Mouse (Mus musculus): ENCODE measurements around the gene Fcer1g. TPM values are rescaled to one million over a fixed set of nuclear protein-coding genes. Genes with fewer than 3 reads are reported as not detected.
A peak's percentile ranks its signal among the peaks of the same experiment; 100 is the strongest.

Fcer1g gene
- 23.3 and 23.6 TPM in 2 replicates for polyA plus RNA-seq (2016; fragmentation: Nextera tagmentation; extraction: Ambion mirVana)

GRCm38 (mm10) chr1:171234126-171234525, at the start of gene Fcer1g:
Gene Fcer1g, minus strand, starts transcription at chr1:171234365.
- H3K4me2 ChIP-seq (replicated peaks): no peak within 1 kb of the TSS
- WGBS: 92% methylated on average over 14 of the region's 14 CpGs
- peaks cover 57% of the 10 kb centered on the region for H3K36me3 ChIP-seq
- H3K4me1 ChIP-seq: peaks cover 9% of the 10 kb centered on the region
- H3K4me3 ChIP-seq: no peak within 1 kb of the TSS
- H3K27ac ChIP-seq: no peak within 1 kb of the TSS
- no peak within 1 kb of the TSS for H3K9ac ChIP-seq
- no peak for ATAC-seq (ENCODE audit: insufficient number of reproducible peaks, insufficient read depth, low FRiP score, low TSS enrichment)
- no peaks in the 10 kb centered on the region for H3K9me3 ChIP-seq
- no peaks in the 10 kb centered on the region for H3K27me3 ChIP-seq

- Histone ChIP-seq H3K9ac (no peak overlapping the region), H3K4me3 (no peak overlapping the region), H3K27me3 (no peaks in the 10 kb centered on the region), H3K27ac (no peak overlapping the region), H3K9me3 (no peaks in the 10 kb centered on the region), H3K4me2 (replicated peaks) (no peak overlapping the region), H3K4me1 (peaks cover 34% of the 10 kb centered on the region), H3K36me3 (peaks cover 51% of the 10 kb centered on the region)
- no peak for ATAC-seq (ENCODE audit: insufficient number of reproducible peaks, insufficient read depth, low FRiP score, low TSS enrichment)
- 91% methylated on average over 18 of the region's 18 CpGs for WGBS
These were observed 49.3 kb upstream of the Fcer1g start for GRCm38 (mm10) chr1:171283188-171284160.

- Histone ChIP-seq H3K27ac (peak overlapping the region; percentile 83; the same call in 1 of the 2 replicates), H3K4me2 (replicated peaks) (peak overlapping the region; percentile 64; the same call in 1 of the 2 replicates), H3K9ac (no peak overlapping the region), H3K27me3 (no peaks in the 10 kb centered on the region), H3K4me3 (no peak overlapping the region), H3K4me1 (peaks cover 28% of the 10 kb centered on the region), H3K9me3 (no peaks in the 10 kb centered on the region), H3K36me3 (peaks cover 61% of the 10 kb centered on the region)
- 79% methylated on average over 18 of the region's 18 CpGs for WGBS
- no peak for ATAC-seq (ENCODE audit: insufficient number of reproducible peaks, insufficient read depth, low FRiP score, low TSS enrichment)
These were observed 48.1 kb upstream of the Fcer1g start for GRCm38 (mm10) chr1:171282086-171282805.

- Histone ChIP-seq H3K9ac (peak overlapping the region; percentile 46), H3K4me3 (peak overlapping the region; percentile 69), H3K9me3 (no peaks in the 10 kb centered on the region), H3K4me1 (peaks cover 22% of the 10 kb centered on the region; the same call in 1 of the 2 replicates), H3K27ac (peak overlapping the region; percentile 83), H3K27me3 (no peaks in the 10 kb centered on the region), H3K4me2 (replicated peaks) (peak overlapping the region; percentile 64), H3K36me3 (peaks cover 66% of the 10 kb centered on the region)
- WGBS: 0% methylated on average over 10 of the region's 10 CpGs
- ATAC-seq (ENCODE audit: insufficient number of reproducible peaks, insufficient read depth, low FRiP score, low TSS enrichment): peak; percentile 42
These were observed 47.4 kb upstream of the Fcer1g start for GRCm38 (mm10) chr1:171281528-171281923.

- Histone ChIP-seq H3K9ac (peak within 1 kb of the TSS; percentile 79), H3K9me3 (no peaks in the 10 kb centered on the region), H3K36me3 (peaks cover 66% of the 10 kb centered on the region), H3K4me2 (replicated peaks) (peak within 1 kb of the TSS; percentile 90), H3K4me3 (peak within 1 kb of the TSS; percentile 69), H3K27me3 (no peaks in the 10 kb centered on the region), H3K4me1 (peaks cover 22% of the 10 kb centered on the region; the same call in 1 of the 2 replicates), H3K27ac (peak within 1 kb of the TSS; percentile 83)
- 0% methylated on average over 26 of the region's 26 CpGs for WGBS
- peak; percentile 97 for ATAC-seq (ENCODE audit: insufficient number of reproducible peaks, insufficient read depth, low FRiP score, low TSS enrichment)
These were observed 46.9 kb upstream of the Fcer1g start, which contains the start of gene Ppox for GRCm38 (mm10) chr1:171280916-171281527. Gene Ppox, minus strand, starts transcription at chr1:171281186.

GRCm38 (mm10) chr1:171280250-171280915, 46.2 kb upstream of the Fcer1g start:
- ATAC-seq (ENCODE audit: insufficient number of reproducible peaks, insufficient read depth, low FRiP score, low TSS enrichment): peak; percentile 28; the same call in 1 of the 2 replicates
- H3K4me2 ChIP-seq (replicated peaks): peak overlapping the region; percentile 90
- peak overlapping the region; percentile 79 for H3K9ac ChIP-seq
- peak overlapping the region; percentile 69 for H3K4me3 ChIP-seq
- no peaks in the 10 kb centered on the region for H3K27me3 ChIP-seq
- 2% methylated on average over 25 of the region's 25 CpGs for WGBS
- H3K27ac ChIP-seq: 0 out of 2 replicates have a peak overlapping the region, but pooled peaks have one; percentile 17
- peaks cover 18% of the 10 kb centered on the region; the same call in 1 of the 2 replicates for H3K4me1 ChIP-seq
- H3K36me3 ChIP-seq: peaks cover 66% of the 10 kb centered on the region
- no peaks in the 10 kb centered on the region for H3K9me3 ChIP-seq

GRCm38 (mm10) chr1:171279721-171280120, 45.6 kb upstream of the Fcer1g start:
- Histone ChIP-seq H3K4me1 (peaks cover 16% of the 10 kb centered on the region; the same call in 1 of the 2 replicates), H3K36me3 (peaks cover 66% of the 10 kb centered on the region), H3K4me2 (replicated peaks) (peak overlapping the region; percentile 90), H3K27me3 (no peaks in the 10 kb centered on the region), H3K9me3 (no peaks in the 10 kb centered on the region), H3K4me3 (peak overlapping the region; percentile 69), H3K27ac (no peak overlapping the region), H3K9ac (peak overlapping the region; percentile 79; the same call in 1 of the 2 replicates)
- 58% methylated on average over 5 of the region's 5 CpGs for WGBS
- ATAC-seq (ENCODE audit: insufficient number of reproducible peaks, insufficient read depth, low FRiP score, low TSS enrichment): no peak

- Histone ChIP-seq H3K36me3 (peaks cover 68% of the 10 kb centered on the region), H3K4me2 (replicated peaks) (no peak overlapping the region), H3K9me3 (no peaks in the 10 kb centered on the region), H3K27ac (no peak overlapping the region), H3K4me1 (peaks cover 16% of the 10 kb centered on the region; the same call in 1 of the 2 replicates), H3K9ac (no peak overlapping the region), H3K4me3 (peak overlapping the region; percentile 69; the same call in 1 of the 2 replicates), H3K27me3 (no peaks in the 10 kb centered on the region)
- 81% methylated on average over 14 of the region's 14 CpGs for WGBS
- ATAC-seq (ENCODE audit: insufficient number of reproducible peaks, insufficient read depth, low FRiP score, low TSS enrichment): no peak
These were observed 45.0 kb upstream of the Fcer1g start for GRCm38 (mm10) chr1:171279012-171279705.

- no peak for ATAC-seq (ENCODE audit: insufficient number of reproducible peaks, insufficient read depth, low FRiP score, low TSS enrichment)
- Histone ChIP-seq H3K4me3 (no peak overlapping the region), H3K4me2 (replicated peaks) (no peak overlapping the region), H3K27ac (no peak overlapping the region), H3K27me3 (no peaks in the 10 kb centered on the region), H3K4me1 (peaks cover 16% of the 10 kb centered on the region; the same call in 1 of the 2 replicates), H3K9ac (no peak overlapping the region), H3K36me3 (peaks cover 69% of the 10 kb centered on the region), H3K9me3 (no peaks in the 10 kb centered on the region)
- 94% methylated on average over 8 of the region's 8 CpGs for WGBS
These were observed 44.3 kb upstream of the Fcer1g start for GRCm38 (mm10) chr1:171278436-171278835.

GRCm38 (mm10) chr1:171277736-171278135, 43.6 kb upstream of the Fcer1g start:
- Histone ChIP-seq H3K9me3 (no peaks in the 10 kb centered on the region), H3K4me1 (peaks cover 16% of the 10 kb centered on the region; the same call in 1 of the 2 replicates), H3K27ac (no peak overlapping the region), H3K36me3 (peaks cover 68% of the 10 kb centered on the region), H3K9ac (no peak overlapping the region), H3K4me2 (replicated peaks) (no peak overlapping the region), H3K4me3 (no peak overlapping the region), H3K27me3 (no peaks in the 10 kb centered on the region)
- no peak for ATAC-seq (ENCODE audit: insufficient number of reproducible peaks, insufficient read depth, low FRiP score, low TSS enrichment)
- 84% methylated on average over 10 of the region's 10 CpGs for WGBS

All from embryonic facial prominence, embryonic 12.5 days (tissue).